Mouse (Mus musculus) midbrain, embryonic 12.5 days (tissue): ENCODE data around the gene Tymp. TPM values are rescaled to one million over a fixed set of nuclear protein-coding genes. Genes with fewer than 3 reads are reported as not detected.
A peak's percentile ranks its signal among the peaks of the same experiment; 100 is the strongest.

Experiments
- ATAC-seq: fragments of 200-750 bp; cut with Nextera tagmentation; 2 replicates; pipeline ENCODE4 v1.8.0; 2017; ENCODE audit warnings: low read depth, moderate TSS enrichment, moderate library complexity; ENCODE audit not compliant: low FRiP score
- H3K27ac ChIP-seq: fragments of 300-500 bp; sonication (generic); replicated peaks from 2 replicates; pipeline ENCODE4 v1.5.1; 2016; ENCODE audit warnings: mild to moderate bottlenecking
- H3K27me3 ChIP-seq: fragments of 300-500 bp; sonication (generic); 2 replicates; pipeline ENCODE4 v1.6.1; 2016; ENCODE audit warnings: mild to moderate bottlenecking
- H3K36me3 ChIP-seq: fragments of 300-500 bp; sonication (generic); 2 replicates; pipeline ENCODE4 v1.6.1; 2016
- H3K4me1 ChIP-seq: fragments of 300-500 bp; sonication (generic); 2 replicates; pipeline ENCODE4 v1.6.1; 2016
- H3K4me2 ChIP-seq: fragments of 300-500 bp; sonication (generic); replicated peaks from 2 replicates; pipeline ENCODE4 v1.6.1; 2016; ENCODE audit warnings: mild to moderate bottlenecking, moderate library complexity
- H3K4me3 ChIP-seq: fragments of 300-500 bp; sonication (generic); 2 replicates; pipeline ENCODE4 v1.5.1; 2016; ENCODE audit warnings: mild to moderate bottlenecking
- H3K9ac ChIP-seq: fragments of 300-500 bp; sonication (generic); replicated peaks from 2 replicates; pipeline ENCODE4 v1.6.1; 2016; ENCODE audit warnings: mild to moderate bottlenecking, moderate library complexity
- H3K9me3 ChIP-seq: fragments of 300-500 bp; sonication (generic); 2 replicates; pipeline ENCODE4 v1.6.1; 2016; ENCODE audit warnings: mild to moderate bottlenecking
- WGBS: fragments of 180-500 bp; shearing (Covaris S2); methylation state at CpG from one replicate; pipeline ENCODE4 v1.1.7; 2016; 5-methylcytosine and 5-hydroxymethylcytosine counted together
- polyA plus RNA-seq: library from polyadenylated mRNA; unstranded; fragments of >200 nt; fragmentation: Nextera tagmentation; extraction: Ambion mirVana; gene quantifications from 2 replicates; pipeline ENCODE4 v1.2.1, GENCODE M21; 2016

Gene Tymp
- polyA plus RNA-seq, 1 experiment from 2014 or later, result 1.9 TPM

DNA sequence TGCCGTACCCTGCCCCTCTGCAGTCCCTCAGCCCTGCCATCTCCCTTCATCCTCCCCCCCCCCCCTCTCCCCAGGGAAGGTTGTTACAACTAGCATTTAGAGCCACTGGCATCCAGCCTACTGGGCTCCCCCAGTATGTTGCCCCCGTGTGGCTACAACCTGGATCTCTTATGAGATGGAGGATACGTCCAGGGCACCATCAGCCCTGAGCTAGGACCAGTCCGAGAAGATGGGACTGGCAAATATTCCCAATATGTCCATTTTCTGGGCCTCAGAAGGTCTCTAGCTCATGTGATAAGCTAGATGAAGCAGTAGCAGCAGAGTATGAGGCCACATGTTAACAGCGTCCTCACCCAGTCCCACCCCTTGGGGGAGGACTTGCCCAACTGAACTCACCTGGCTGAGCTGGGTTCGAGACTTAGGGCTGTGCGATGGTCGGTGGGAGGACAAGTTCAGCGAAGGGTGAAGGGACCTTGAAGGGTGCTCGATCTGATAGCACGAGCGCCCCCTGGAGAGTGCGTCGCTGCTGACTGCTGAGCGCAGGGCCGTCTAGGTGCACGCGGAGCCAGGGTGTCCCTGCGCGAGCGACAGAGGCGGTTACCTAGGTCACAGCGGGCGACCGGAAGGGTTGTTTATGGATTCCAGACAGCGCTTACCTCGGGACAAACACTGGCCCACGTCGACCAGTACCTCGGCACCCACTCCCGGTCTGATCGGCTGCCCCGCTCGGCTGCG, 3.6 kb downstream of the Tymp start:
- Histone ChIP-seq H3K4me2 (peak overlapping the region; percentile 79), H3K27ac (peak overlapping the region; percentile 90), H3K4me3 (peak overlapping the region; percentile 73), H3K27me3 (peaks cover 34% of the 10 kb centered on the region), H3K4me1 (peaks cover 17% of the 10 kb centered on the region), H3K9ac (peak overlapping the region; percentile 73), H3K9me3 (no peaks in the 10 kb centered on the region), H3K36me3 (peaks cover 45% of the 10 kb centered on the region)
- ATAC-seq, result peak; percentile 78
- WGBS, result 3% methylated on average over 35 of the region's 35 CpGs

- Histone ChIP-seq H3K9me3 (no peaks in the 10 kb centered on the region), H3K4me2 (peak overlapping the region; percentile 79), H3K27me3 (peaks cover 27% of the 10 kb centered on the region), H3K27ac (peak overlapping the region; percentile 31; the same call in 1 of the 2 replicates), H3K4me3 (no peak overlapping the region), H3K9ac (no peak overlapping the region), H3K4me1 (peaks cover 15% of the 10 kb centered on the region), H3K36me3 (peaks cover 51% of the 10 kb centered on the region)
- 87% methylated on average over 7 of the region's 7 CpGs for WGBS
- no peak for ATAC-seq
Measured at GRCm38 (mm10) chr15:89372536-89372935, 4.3 kb downstream of the Tymp start.

DNA sequence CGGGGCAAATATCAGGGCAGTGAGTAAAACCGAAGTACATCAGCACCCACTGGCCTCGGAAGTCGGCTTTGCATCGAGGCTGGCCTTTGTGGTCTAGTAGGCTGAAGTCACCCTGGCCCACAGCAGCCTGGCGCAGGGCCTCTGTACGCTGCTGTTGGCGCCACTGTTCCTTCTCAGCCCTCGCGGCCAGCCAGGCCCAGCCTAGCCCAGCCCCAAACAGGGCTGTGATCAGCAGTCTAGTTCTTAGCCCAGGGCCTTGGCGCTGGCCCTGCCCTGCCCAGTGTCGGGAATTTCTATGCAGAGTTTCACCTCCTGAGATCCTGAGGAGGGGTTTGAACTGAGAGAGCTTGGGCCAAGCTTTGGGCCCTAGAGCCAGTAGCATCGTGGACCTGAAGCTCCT, 4.8 kb downstream of the Tymp start:
- peaks cover 56% of the 10 kb centered on the region for H3K36me3 ChIP-seq
- peaks cover 15% of the 10 kb centered on the region for H3K4me1 ChIP-seq
- no peaks in the 10 kb centered on the region for H3K9me3 ChIP-seq
- ATAC-seq, result no peak
- H3K4me3 ChIP-seq, result no peak overlapping the region
- H3K27ac ChIP-seq, result no peak overlapping the region; the same call in 1 of the 2 replicates
- no peak overlapping the region for H3K4me2 ChIP-seq
- WGBS, result 90% methylated on average over 13 of the region's 13 CpGs
- peaks cover 23% of the 10 kb centered on the region for H3K27me3 ChIP-seq
- no peak overlapping the region for H3K9ac ChIP-seq

- Histone ChIP-seq H3K9me3 (no peaks in the 10 kb centered on the region), H3K36me3 (peaks cover 97% of the 10 kb centered on the region), H3K4me3 (no peak overlapping the region), H3K9ac (no peak overlapping the region), H3K4me1 (no peaks in the 10 kb centered on the region), H3K27me3 (no peaks in the 10 kb centered on the region), H3K27ac (no peak overlapping the region), H3K4me2 (no peak overlapping the region)
- no peak for ATAC-seq
- WGBS, result 91% methylated on average over 4 of the region's 4 CpGs
Measured at GRCm38 (mm10) chr15:89365141-89365551, 11.7 kb downstream of the Tymp start.

GRCm38 (mm10) chr15:89363051-89363450, 13.8 kb downstream of the Tymp start:
- H3K9me3 ChIP-seq, result no peaks in the 10 kb centered on the region
- ATAC-seq, result no peak
- H3K4me2 ChIP-seq, result no peak overlapping the region
- H3K27me3 ChIP-seq, result no peaks in the 10 kb centered on the region
- peaks cover 3% of the 10 kb centered on the region for H3K4me1 ChIP-seq
- WGBS, result 97% methylated on average over 7 of the region's 7 CpGs
- H3K27ac ChIP-seq, result no peak overlapping the region
- no peak overlapping the region for H3K9ac ChIP-seq
- no peak overlapping the region for H3K4me3 ChIP-seq
- H3K36me3 ChIP-seq, result peaks cover 81% of the 10 kb centered on the region

GRCm38 (mm10) chr15:89358784-89359183, 18.1 kb downstream of the Tymp start:
- Histone ChIP-seq H3K4me2 (no peak overlapping the region), H3K4me1 (peaks cover 30% of the 10 kb centered on the region), H3K9ac (no peak overlapping the region), H3K9me3 (no peaks in the 10 kb centered on the region), H3K36me3 (peaks cover 38% of the 10 kb centered on the region), H3K27ac (no peak overlapping the region), H3K4me3 (no peak overlapping the region), H3K27me3 (no peaks in the 10 kb centered on the region)
- WGBS, result 88% methylated on average over 3 of the region's 3 CpGs
- ATAC-seq, result no peak

- no peaks in the 10 kb centered on the region for H3K9me3 ChIP-seq
- H3K4me1 ChIP-seq, result peaks cover 30% of the 10 kb centered on the region
- under 1% methylated on average over 15 of the region's 15 CpGs for WGBS
- peak overlapping the region; percentile 83 for H3K9ac ChIP-seq
- H3K4me3 ChIP-seq, result peak overlapping the region; percentile 88
- ATAC-seq, result peak; percentile 75
- H3K27me3 ChIP-seq, result no peaks in the 10 kb centered on the region
- H3K4me2 ChIP-seq, result peak overlapping the region; percentile 78
- peak overlapping the region; percentile 85 for H3K27ac ChIP-seq
- H3K36me3 ChIP-seq, result peaks cover 37% of the 10 kb centered on the region
Measured at GRCm38 (mm10) chr15:89356372-89356771, 20.5 kb downstream of the Tymp start.

DNA sequence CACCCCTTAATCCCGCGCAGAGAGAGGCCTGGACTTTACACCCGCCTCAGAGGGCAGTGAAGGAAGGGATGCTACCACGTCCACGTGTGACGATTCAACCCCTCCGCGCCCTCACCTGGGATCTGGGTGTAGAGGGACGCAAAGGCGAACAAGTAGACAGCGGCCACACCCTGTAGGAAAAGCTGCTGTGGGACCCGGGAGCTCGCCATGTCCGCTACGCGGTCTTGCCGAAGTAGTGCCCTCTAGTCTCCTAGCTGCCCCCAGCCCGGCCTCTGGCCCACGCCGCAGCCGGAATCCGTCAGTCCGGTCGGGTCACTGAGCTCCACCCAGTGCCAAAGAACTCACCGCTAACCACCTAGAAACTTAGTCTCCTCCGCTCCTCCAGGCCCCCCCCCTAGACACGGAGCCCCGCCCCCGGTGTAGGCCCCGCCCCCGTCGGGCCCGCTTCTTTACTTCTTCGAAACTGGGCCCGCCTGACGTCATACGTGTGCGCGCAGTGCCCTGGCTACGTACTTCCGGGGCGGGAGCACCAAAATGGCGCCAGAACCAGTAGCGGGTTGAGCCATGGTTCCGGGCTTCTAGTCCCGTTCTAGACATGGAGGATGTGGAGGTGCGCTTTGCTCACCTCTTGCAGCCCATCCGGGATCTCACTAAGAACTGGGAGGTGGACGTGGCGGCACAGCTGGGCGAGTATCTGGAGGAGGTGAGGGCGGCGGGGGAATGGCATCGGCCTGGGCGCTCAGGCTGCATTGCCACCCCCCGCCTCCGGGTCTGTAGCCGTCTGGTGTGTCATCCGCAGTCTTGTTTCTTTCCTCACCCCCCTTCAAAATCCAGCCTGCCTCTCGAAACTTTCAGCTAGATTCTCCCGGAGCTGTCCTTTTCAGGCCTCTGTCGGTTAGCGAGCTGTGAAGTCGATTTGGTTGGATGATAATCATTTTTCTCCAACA, 21.3 kb downstream of the Tymp start, which contains the start of the genes Lmf2 and Ncaph2:
Gene Lmf2, minus strand, starts transcription at position 419 of the 947 bp plus-strand sequence.
Gene Ncaph2, plus strand, starts transcription at position 479 of the 947 bp plus-strand sequence.
- H3K4me3 ChIP-seq, result peak within 1 kb of the TSS; percentile 88
- peak within 1 kb of the TSS; percentile 78 for H3K4me2 ChIP-seq
- peaks cover 30% of the 10 kb centered on the region for H3K4me1 ChIP-seq
- ATAC-seq, result peak; percentile 85
- no peaks in the 10 kb centered on the region for H3K27me3 ChIP-seq
- no peaks in the 10 kb centered on the region for H3K9me3 ChIP-seq
- peak within 1 kb of the TSS; percentile 85 for H3K27ac ChIP-seq
- H3K36me3 ChIP-seq, result peaks cover 37% of the 10 kb centered on the region
- under 1% methylated on average over 63 of the region's 64 CpGs for WGBS
- peak within 1 kb of the TSS; percentile 83 for H3K9ac ChIP-seq

DNA sequence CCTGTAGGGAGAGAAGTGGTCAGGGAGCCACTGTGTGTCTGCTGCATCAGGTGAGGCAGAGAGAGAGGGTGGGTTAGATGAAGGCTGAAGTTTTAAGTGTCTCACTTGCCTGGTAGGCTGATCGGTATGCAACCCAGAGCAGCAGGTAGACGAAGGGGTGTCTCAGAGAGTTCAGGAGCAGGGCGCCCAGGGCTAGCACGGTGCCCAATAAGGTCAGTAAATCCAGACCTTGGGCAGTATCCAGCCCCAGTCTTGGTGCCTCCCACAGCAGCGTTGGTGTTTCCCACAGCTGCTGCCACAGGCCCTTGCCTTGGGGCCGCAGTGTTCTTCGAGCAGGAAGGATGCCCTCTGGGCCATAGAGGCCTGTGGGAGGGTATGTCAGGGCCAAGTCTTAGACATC, 22.4 kb downstream of the Tymp start:
- peak overlapping the region; percentile 83 for H3K9ac ChIP-seq
- H3K4me2 ChIP-seq, result peak overlapping the region; percentile 78
- no peak overlapping the region for H3K27ac ChIP-seq
- WGBS, result 86% methylated on average over 7 of the region's 7 CpGs
- no peak for ATAC-seq
- peaks cover 38% of the 10 kb centered on the region for H3K36me3 ChIP-seq
- peaks cover 30% of the 10 kb centered on the region for H3K4me1 ChIP-seq
- H3K9me3 ChIP-seq, result no peaks in the 10 kb centered on the region
- peak overlapping the region; percentile 88 for H3K4me3 ChIP-seq
- H3K27me3 ChIP-seq, result no peaks in the 10 kb centered on the region

GRCm38 (mm10) chr15:89353837-89354236, 23.0 kb downstream of the Tymp start:
- Histone ChIP-seq H3K36me3 (peaks cover 39% of the 10 kb centered on the region), H3K4me3 (0 out of 2 replicates have a peak overlapping the region, but pooled peaks have one; percentile 88), H3K4me1 (peaks cover 30% of the 10 kb centered on the region), H3K4me2 (peak overlapping the region; percentile 78), H3K27ac (no peak overlapping the region), H3K27me3 (no peaks in the 10 kb centered on the region), H3K9ac (peak overlapping the region; percentile 83; the same call in 1 of the 2 replicates), H3K9me3 (no peaks in the 10 kb centered on the region)
- no peak for ATAC-seq
- 97% methylated on average over 16 of the region's 16 CpGs for WGBS

DNA sequence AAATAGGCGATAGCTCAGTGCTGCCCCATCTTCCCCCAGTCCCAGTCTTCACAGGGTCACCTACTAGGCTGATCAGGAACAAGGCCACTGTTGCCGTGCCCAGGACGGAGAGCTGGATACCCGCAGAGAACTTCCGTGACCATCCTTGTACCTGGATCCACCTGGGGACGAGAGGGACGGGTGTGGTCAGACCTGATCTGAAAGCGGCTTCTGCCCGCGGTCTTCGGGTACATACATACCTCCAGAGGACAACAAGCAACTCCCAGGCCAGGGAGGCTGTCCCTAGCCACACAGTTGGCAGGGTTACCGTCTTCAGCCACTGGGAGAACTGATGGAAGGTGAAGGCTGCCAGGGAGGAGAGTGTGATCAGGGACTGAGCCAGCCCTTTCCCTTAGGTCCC, 24.0 kb downstream of the Tymp start:
- peaks cover 25% of the 10 kb centered on the region for H3K4me1 ChIP-seq
- no peak overlapping the region for H3K4me2 ChIP-seq
- no peaks in the 10 kb centered on the region for H3K9me3 ChIP-seq
- no peak overlapping the region for H3K9ac ChIP-seq
- no peak overlapping the region for H3K4me3 ChIP-seq
- peaks cover 39% of the 10 kb centered on the region for H3K36me3 ChIP-seq
- no peak for ATAC-seq
- 96% methylated on average over 12 of the region's 12 CpGs for WGBS
- no peaks in the 10 kb centered on the region for H3K27me3 ChIP-seq
- H3K27ac ChIP-seq, result no peak overlapping the region

GRCm38 (mm10) chr15:89352054-89352453, 24.8 kb downstream of the Tymp start:
- ATAC-seq, result no peak
- Histone ChIP-seq H3K9ac (no peak overlapping the region), H3K9me3 (no peaks in the 10 kb centered on the region), H3K4me1 (peaks cover 22% of the 10 kb centered on the region), H3K27me3 (no peaks in the 10 kb centered on the region), H3K36me3 (peaks cover 39% of the 10 kb centered on the region), H3K4me3 (no peak overlapping the region), H3K27ac (no peak overlapping the region), H3K4me2 (no peak overlapping the region)
- 94% methylated on average over 14 of the region's 14 CpGs for WGBS
